Mouse (Mus musculus): ENCODE measurements around the gene Zfp451. TPM values are rescaled to one million over a fixed set of nuclear protein-coding genes. Genes with fewer than 3 reads are reported as not detected.
A peak's percentile ranks its signal among the peaks of the same experiment; 100 is the strongest.

Gene Zfp451
- total RNA-seq, 2 experiments from 2014 or later: 85.4 to 89.8 TPM

DNA sequence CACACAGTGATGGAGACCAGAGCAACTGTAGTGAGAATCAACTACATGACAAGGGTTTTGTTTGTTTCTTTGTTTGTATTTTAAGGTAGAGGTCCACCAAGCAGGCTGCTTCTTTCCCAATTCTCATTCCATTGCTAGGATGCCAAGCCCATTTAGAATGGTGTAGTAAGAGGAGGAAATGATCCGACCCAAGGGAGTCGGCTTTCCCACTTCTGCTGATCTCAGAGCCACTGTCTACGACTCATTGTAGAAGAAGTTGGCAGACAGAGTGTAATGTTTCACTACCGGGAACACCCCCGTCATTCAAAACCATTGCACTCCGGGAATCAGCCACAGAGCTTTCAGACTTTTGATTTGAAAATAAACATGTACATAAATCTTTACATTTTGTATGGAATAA is 89.9 kb downstream of the Zfp451 start:
- no peak for DNase-seq
- intact Hi-C loops (cut with DNase I): loop anchor here (5.0 kb wide), 1 partner anchor 52 kb away; no protein-coding TSS in a partner anchor

DNA sequence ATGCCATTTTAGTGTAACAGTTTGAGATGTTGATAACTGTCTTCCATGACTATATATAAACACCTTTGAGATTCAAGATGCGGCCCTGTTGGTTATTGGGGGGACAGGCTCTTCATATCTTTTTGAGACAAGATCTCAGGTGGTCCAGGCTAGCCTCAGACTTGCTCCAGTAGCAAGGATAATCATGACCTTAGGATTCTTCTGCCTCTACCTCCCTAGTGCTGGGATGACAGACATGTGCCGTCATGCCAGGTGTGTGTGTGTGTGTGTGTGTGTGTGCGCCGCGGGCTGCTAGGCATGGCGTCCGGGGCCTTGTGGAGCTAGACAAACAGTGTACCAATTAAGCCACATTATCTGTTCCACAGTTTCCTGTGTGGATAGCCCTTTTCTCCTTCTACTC is 93.4 kb downstream of the Zfp451 start:
- intact Hi-C loops (cut with DNase I): loop anchor here (5.0 kb wide), 1 partner anchor 49 kb away; no protein-coding TSS in a partner anchor
- DNase-seq: no peak

DNA sequence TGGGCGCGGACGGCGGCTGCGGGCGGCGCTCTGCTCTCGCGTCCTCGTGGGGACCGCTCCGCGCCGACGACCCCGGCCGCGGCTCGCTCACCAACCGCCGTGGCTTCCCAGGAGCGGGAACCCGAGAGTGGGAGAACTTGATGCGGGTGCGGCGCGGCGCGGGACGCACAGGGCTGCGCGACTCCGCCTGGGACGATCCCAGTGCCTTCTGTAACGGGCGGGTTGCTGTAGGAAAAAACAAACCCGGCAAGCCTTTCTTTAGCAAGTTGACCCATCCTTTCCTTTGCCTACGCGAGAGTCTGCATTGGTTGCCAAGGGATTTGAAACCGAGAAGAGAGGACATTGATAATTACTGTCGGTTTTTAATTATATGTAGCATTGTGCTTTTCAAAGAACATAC is 94.2 kb downstream of the Zfp451 start:
- DNase-seq: no peak
- intact Hi-C loops (cut with DNase I): loop anchor here (5.0 kb wide), 1 partner anchor 48 kb away; no protein-coding TSS in a partner anchor

DNA sequence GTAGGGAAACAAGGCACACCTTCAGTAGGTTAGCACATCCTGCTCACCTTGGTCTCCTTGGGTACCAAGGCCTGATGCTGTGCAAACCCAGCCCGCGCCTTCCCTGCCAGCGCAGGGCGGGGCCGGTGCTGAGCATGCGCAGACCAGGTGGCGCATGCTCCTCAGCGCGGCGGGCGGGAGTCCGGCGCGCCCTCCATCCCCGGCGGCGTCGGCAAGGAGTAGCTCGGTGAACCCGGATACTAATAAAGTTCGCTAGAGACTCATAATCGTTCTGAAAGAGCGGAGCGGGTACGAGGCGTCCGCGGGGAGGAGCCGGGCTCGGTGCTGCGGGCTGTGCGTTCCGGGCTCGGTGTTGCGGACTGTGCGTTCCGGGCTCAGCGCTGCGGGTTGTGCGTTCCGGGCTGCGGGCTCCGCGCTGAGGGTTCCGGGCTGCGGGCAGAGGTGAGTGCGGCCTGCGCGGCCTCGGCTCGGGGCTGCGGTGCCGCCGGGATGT is 94.6 kb downstream of the Zfp451 start, which contains the start of gene Rab23:
Gene Rab23 (plus strand): TSS at position 155 of the 493 bp plus-strand sequence.
- intact Hi-C loops (cut with DNase I): loop anchor here (5.0 kb wide), 1 partner anchor 47 kb away; no protein-coding TSS in a partner anchor
- peak; percentile 82 for DNase-seq

DNA sequence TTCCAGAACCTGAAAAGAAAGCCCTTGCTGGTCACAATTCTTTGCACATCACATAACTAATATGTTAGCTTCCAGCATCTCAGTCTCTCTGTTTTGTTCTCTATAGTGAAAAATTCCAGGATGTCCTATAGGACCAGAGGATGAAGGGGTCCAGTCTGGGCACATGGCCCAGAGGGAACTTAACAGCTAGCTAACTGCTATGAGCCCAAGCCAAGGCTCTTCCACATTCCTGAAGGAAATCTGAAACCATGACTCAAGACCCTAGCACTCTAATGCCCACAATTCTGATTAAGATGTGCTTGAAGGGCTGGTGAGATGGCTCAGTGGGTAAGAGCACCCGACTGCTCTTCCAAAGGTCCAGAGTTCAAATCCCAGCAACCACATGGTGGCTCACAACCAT is 96.8 kb downstream of the Zfp451 start:
- intact Hi-C loops (cut with DNase I): no loop called here
- DNase-seq: no peak

DNA sequence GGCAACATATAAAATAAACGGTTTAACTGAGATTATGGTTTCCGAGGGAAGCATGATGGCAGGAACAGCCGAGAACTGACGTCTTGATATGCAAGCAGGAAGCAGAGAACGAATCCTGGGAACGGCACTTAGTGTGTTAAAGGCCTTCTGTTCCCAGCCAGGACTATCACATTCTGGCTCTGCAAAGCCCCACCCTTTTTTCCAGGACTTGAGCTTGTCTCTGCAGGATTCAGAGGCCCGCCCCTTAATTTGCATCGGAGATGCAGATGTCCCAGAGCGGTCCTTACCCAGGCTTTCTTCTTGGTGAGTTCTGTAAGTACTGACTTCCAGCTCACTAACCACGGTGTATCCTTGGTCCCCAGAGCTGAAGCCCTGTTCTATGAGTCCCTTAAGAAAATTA is 99.6 kb downstream of the Zfp451 start:
- intact Hi-C loops (cut with DNase I): no loop called here
- DNase-seq: no peak

DNA sequence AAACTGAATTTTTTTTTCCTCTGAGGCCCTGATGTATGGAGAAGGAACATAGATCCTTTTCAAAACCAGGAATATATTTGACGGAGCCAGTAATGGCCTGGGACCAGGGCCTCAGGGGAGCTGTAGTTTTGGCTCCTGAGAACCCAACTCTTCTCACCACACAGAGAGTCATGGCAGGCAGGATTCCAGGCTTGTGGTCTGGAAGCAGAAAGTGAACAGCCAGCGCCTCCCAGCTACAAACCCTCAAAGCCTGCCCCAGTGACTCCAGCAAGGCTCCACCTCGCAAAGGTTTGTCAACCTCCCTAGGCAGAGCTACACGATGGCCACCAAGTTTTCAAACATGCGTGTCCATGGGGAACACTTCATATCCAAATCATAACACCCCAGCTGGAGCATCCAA is 102.4 kb downstream of the Zfp451 start:
- DNase-seq: no peak
- intact Hi-C loops (cut with DNase I): no loop called here

Other genes starting within 250 kb of the Zfp451 start
- gene Prim2, start 144.8 kb downstream of the Zfp451 start, total RNA-seq (2021): 10 to 100 TPM; 14.5 to 15.9 TPM
- 10 to 100 TPM; 33.9 to 34.2 TPM for gene Rab23, start 94.7 kb downstream of the Zfp451 start, total RNA-seq (2021)
- 10 to 100 TPM; 14.4 to 17.6 TPM for gene Bag2, start 56.8 kb downstream of the Zfp451 start, total RNA-seq (2021)
- 100 to 1,000 TPM; 159 to 164 TPM for gene Bend6, start 93.2 kb upstream of the Zfp451 start, total RNA-seq (2021)
- gene Dst, start 93.6 kb upstream of the Zfp451 start, total RNA-seq (2021): 100 to 1,000 TPM; 282 TPM